Mouse (Mus musculus): ENCODE results near the gene F13a1. TPM values are rescaled to one million over a fixed set of nuclear protein-coding genes. Genes with fewer than 3 reads are reported as not detected.

The F13a1 gene
- polyA plus RNA-seq (2012; rRNA removed), result 7.6 and 8.5 TPM in 2 replicates

DNA sequence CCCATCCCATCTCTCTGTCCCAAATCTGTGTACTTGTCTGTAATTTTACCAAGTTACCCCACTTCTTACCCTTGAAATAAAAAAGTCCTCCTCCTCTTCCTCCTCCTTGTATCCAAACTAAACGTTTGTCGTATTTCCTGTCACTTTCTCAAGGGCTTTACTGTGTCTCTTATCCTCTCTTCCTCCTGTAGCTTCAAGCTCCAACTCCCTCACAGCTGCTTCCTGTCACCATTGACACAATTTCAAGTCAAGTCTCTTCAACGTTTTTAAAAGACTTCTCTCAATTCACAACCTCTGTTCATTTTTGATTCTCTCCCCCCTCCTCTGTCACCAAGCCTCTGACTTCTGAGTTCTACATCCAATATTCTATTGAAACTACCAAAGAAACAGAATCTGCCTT lies at the start of gene F13a1:
Gene F13a1, minus strand, starts transcription at position 119 of the 400 bp plus-strand sequence.

